Mouse (Mus musculus): Measurements from ENCODE around the gene Dcaf5.

DNA sequence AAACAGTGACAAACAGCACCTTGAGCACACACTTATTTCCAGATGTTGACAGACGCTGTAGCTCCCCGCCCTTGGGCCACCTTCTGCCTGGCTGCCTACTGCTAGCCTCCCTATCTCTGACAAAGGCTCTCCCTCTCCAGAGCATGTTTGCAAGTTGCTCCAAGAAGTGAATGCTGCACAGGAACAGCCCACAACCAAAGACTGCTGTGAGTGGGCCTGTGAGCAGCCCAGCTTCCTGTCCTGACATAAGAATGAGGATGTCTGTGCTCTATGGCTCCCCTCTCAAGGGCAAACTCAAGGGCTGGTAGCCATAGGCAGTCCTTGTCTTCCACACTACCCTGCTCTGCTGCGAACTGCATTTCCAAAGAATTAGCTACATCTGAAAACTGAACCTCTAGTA is 71.1 kb downstream of the Dcaf5 start:
- TF ChIP-seq EP300 (IDR thresholded peaks at IDR 0.05; ENCODE audit: insufficient read depth, low read depth, low read length) = no peak
- no peak for TF ChIP-seq CTCF (IDR thresholded peaks at IDR 0.05)
- no peak for TF ChIP-seq POLR2A (IDR thresholded peaks at IDR 0.05; ENCODE audit: insufficient read depth, low read depth, low read length)
